Mouse (Mus musculus) right cerebral cortex, postnatal 4 days (tissue): ENCODE results near the gene Iglon5.

Experiments
- DNase-seq: peaks from one replicate; pipeline ENCODE4 v3.0.0-alpha.2; 2022

Gene Iglon5

DNA sequence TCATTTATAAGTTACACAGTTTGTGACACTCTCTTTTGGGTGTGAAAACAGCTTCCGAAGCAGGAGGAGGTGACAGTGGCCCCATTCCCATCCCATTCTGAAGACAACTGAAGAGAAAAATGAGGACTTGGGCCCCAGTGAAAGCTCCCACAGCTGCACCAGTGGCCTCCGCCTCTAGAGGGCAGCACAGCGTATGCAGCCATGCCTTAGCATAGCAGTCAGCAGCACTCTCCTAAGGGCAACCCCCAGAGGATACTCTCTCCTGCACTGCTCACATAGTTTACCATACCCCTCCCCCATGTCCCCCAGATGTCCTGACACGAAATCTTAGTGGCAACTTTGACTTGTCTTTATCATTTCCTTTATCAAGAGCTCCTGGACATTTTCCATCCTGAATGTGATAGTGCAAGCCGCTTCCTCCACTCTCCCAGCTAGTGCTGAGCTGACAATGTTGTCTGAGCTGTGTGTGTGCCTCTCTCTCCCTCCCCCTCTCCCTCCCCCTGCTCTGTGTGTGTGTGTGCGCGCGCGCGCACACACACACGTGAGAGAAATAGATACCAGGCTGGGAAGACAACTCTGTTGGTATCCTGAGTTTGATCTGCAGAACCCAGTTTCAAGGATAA is 66.8 kb downstream of the Iglon5 start:
- DNase-seq, result peak; percentile 85
